Mouse (Mus musculus) liver, embryonic 18 days (tissue): Measurements from ENCODE around the gene Rufy1. TPM values are rescaled to one million over a fixed set of nuclear protein-coding genes. Genes with fewer than 3 reads are reported as not detected.

Experiments
- polyA plus RNA-seq: library from polyadenylated mRNA; depleted of rRNA; stranded (reverse); fragments of >200 nt; gene quantifications from 2 replicates; pipeline ENCODE4 v1.2.3, GENCODE M21; 2012; rRNA removed

Rufy1 gene
- polyA plus RNA-seq = 6.8 and 7.1 TPM in 2 replicates

DNA sequence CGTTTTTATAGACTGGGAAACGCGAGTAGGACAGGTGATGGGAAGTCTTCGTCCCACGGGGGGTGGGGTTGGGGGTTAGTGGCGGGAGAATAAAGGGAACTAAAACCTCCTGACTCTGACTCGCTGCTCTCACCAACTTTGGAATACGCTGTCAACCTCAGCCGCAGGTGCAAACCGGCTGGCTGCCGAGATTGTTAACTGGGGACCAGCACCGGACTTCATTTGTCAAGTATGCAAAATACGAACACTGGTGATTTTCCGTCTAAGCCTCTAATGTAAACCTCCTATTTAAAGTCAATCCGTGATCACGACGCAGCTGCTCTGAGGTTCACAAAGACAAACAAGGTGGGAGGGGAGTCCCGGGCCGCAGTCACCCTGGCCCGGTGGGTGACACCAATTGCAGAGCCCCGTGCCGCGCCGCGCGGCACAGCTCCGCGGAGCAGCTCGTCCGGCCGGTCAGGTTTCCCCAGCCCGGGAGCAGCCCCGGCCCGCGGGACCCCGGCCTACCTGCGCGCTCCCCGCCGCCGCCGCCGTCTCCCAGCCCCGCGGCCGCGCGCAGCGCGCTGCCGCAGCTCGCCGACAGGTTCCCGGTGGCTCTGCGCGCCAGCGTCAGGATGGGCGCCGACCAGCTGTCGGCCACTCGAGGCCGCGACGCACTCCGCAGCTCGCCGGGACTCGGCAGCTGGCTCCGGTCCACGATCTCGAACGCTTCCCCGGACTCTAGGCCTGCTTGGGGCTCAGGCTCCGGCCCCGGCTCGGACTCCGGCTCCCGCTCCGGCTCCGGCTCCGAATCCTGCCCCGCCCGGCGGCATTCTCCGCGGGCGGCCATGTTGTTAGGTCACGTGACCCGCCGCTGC, at the start of gene Rufy1:
TSS of gene Rufy1 (minus strand) at position 849 of the 857 bp plus-strand sequence.

DNA sequence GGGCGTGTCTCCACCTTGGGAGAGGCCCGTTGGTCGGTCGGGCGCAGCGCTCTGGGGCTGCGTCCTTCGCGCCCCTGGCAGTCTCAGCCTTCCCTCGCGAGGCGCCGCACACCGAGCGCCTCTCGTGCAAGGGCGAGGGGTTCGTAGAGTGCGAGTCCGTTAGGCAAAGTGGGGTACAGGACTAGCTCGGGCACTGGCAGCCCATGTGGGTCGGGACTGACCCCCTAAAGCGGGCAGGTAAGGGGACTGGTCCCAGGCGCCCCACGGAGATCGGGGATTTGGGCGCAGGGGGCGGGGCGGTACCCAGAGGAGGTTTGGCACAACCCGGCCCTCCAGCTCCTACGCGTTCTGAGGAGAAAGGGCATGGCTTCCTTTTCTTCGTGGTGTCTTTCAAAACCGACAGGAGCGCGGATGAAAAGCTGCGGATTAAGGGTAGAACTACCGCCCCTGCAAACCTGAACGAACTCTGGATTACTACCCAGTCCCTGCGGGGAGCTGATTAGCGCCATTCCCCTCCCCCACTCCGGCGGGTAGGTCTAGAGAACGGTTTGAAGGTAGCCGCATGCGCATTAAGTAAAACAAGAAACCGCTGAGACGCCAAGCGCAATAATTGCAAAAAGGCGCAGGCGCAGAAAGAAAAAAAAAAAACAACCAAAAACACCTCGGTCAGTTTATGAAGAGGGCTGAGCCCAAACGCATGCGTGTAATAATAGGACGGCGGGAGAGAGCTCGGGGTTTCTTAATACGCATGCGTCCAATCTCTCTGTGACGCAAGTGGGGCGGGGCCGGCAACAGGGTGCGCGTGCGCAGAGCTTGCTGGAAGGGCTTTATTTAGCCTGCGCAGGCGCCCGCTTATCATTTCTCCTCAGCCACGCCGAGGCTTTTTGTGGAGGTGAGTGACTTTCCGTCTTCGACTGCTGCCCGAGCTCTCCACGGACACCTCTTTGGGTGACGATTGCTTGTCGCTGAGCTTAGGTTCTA, 53.7 kb downstream of the Rufy1 start, which contains the start of gene Hnrnph1:
TSS of gene Hnrnph1 (plus strand) at position 80 of the 981 bp plus-strand sequence.

DNA sequence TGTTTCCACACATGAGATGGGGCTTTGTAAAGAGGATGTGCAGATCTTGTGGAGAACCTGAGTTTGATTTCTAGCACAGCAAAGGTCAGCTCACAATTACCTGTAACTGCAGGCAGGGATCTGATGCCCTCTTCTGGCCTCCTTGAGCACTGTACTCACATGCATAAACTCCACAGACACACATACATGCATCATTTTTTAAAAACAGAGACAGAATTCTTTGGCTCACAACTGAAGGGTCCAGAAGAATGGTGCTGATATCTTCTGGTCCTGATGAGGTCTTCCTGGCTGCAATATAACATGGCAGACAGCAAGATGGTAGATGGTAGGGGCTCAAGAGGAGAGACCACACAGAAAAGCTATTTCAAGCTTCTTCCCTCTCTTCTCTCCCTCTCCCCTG, 76.8 kb downstream of the Rufy1 start, which contains the start of gene Cby3:
TSS of gene Cby3 (plus strand) at position 301 of the 400 bp plus-strand sequence.

Other genes with a start within 250 kb of the Rufy1 start
- gene Sqstm1, start 220.3 kb downstream of the Rufy1 start, polyA plus RNA-seq = 72.2 and 84.8 TPM in 2 replicates
- gene Mgat4b, start 220.2 kb downstream of the Rufy1 start, polyA plus RNA-seq = 12.1 and 13.6 TPM in 2 replicates
- 0.77 and 0.83 TPM in 2 replicates for gene Ltc4s, start 192.5 kb downstream of the Rufy1 start, polyA plus RNA-seq
- gene Maml1, start 138.8 kb downstream of the Rufy1 start, polyA plus RNA-seq = 3.8 and 4.6 TPM in 2 replicates
- gene Canx, start 105.5 kb downstream of the Rufy1 start, polyA plus RNA-seq = 93.6 and 103 TPM in 2 replicates
- 0.16 and 0.18 TPM in 2 replicates for gene Cby3, start 76.7 kb downstream of the Rufy1 start, polyA plus RNA-seq
- gene Hnrnph1, start 54.1 kb downstream of the Rufy1 start, polyA plus RNA-seq = 141 and 147 TPM in 2 replicates
- 2.0 and 2.3 TPM in 2 replicates for gene Adamts2, start 171.0 kb upstream of the Rufy1 start, polyA plus RNA-seq